Mouse (Mus musculus) activated CD4-positive, CD25-positive, alpha-beta regulatory T cell, adult 4 months (primary cell): Measurements from ENCODE around the gene Ykt6. TPM values are rescaled to one million over a fixed set of nuclear protein-coding genes. Genes with fewer than 3 reads are reported as not detected.
"Not testable (repeated sequence)": the region's sequence is repeated elsewhere in the genome, so short reads cannot be mapped to it uniquely, and the experiment has no call there.

ENCODE experiments used
- ATAC-seq: one replicate; pipeline ENCODE4 v1.8.0; 2017
- polyA plus RNA-seq, 2 experiments: library from polyadenylated mRNA; unstranded; fragments of 100-300 nt; shearing (Covaris generic); gene quantifications; one replicate each; pipeline ENCODE4 v1.2.1; 2017

Ykt6 gene
- polyA plus RNA-seq, 2 experiments from 2014 or later = 25.6 to 26.7 TPM

DNA sequence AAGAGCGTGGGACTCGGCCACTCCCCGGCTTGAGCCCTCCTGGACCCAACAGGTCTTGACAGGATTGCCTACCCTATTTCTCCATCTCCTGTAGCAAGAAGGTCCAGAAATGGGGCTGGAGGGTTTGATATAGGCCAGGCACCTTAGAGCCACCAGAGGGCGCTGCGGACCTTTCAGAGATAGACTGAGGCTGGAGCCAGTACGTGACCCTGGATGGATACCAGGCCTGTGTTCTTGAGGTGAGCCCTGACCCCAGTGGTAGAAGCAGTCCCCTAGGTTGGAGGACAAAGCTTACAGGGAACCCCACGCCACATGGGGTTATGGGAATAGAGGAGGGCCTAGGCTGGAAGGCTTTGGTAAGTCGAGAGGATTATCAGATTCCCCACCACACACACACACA is 40.5 kb downstream of the Ykt6 start:
- ATAC-seq = no peak

- ATAC-seq = no peak
Measured at GRCm38 (mm10) chr11:5998472-5998871, 43.0 kb downstream of the Ykt6 start.

DNA sequence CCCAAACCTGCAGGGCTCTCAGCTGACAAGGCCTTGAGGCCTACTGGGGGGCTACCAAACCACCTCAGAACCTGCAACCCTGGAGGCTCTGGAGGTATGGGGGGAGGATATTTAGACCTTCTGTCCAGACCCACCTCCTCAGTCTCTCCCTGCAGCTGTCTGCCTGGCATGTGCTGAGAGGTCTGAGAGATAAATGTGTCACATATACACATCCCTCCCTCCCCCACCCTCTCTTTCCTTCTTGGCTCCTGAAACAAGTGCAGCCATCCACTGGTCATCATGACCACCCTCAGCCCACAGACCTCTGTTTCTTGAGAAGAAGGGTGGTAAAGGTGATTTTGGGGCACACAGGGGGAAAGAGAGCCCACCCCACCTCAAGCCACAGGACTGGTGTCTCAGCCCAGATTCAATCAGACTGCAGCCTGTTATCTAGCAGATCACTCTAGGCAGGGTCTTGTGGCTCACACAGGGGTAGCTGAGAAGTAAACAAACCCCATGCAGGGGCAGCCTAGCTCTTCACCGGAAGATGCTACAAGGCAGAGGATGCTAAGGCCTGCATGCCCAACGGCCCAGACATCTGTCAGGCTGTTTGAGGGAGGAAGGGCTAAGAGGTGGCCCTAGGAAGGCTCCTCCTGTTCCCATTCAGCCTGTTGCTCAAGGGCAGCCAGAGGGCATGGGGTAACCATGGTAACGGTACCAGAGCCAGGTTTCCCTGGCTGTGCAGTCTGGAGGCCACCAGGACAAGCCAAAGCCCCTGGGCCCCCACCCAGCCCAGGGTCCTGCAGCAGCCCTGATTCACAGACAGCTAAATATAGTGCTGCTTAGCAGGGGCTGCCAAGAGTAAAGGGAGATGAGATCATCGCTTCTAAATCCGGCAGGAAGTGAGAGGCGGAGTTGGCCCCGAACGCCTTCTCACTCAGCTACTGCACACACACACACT is 44.6 kb downstream of the Ykt6 start:
- ATAC-seq = peak; percentile 77

DNA sequence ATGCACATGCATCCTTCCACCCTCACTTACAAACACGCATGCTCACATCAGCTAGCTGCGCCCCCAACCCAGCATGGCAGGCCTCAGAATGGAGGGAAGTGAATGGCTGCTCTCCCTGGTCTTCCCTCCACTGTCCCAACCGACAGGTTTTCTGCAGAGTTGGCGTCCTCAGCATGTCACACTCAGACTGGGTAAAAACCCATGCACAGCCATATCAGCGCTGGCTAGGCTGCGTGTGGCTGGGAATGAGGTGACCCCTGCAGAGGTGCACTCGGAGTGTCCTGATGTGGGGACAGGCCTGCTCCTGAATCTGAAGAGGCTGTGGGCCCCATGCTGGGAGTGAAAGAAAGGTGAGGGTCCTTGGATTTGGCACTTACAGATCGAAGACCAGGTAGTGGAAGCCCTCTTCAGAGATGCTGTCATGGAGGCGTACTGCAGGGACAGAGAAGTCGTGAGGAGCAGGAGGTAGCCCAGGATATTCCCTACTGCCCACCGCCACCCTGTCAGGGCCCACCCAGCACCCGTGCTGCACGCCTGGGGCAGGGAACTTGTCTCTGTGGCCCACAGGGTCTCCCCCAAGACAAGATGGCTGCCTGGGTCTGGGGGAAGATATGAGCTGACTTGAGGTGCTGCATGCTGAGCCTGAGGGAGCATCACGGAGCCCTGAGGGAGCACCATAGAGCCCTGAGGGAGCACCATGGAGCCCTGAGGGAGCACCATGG is 45.6 kb downstream of the Ykt6 start:
- ATAC-seq = no peak

- no peak for ATAC-seq
Measured at GRCm38 (mm10) chr11:6001981-6002649, 46.6 kb downstream of the Ykt6 start.

- ATAC-seq = no peak
Measured at GRCm38 (mm10) chr11:6003046-6003639, 47.6 kb downstream of the Ykt6 start.

DNA sequence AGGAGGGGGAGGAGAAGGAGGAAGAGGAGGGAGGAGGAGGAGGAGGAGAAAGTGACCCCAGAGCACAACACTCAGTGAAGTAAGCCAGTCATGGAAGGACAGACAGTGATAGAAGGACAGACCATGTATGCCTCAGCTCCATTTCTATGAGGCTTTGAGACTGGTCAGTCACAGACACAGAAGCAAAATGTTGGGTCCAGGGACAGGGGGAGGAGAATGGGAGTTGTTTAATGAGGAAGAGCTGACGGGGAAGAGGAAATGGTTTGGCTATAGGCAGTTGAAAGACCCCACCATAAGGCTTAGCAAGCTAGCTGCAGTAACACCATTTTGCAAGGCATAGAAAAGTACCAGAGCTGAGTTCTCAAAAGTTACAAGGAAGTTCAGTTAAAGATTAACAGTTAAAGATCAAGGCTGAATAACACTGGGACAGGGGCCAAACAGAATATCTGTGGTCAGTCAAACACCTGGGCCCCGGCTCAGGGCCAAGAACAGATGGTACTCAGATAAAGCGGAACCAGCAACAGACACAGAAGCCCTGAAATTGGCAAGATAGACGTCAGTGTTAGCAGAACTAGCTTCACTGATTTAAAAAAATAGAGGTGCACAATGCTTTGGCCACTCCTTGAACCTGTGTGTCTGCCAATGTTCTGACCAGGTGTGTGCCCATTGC is 50.0 kb downstream of the Ykt6 start:
- ATAC-seq = peak; percentile 29

DNA sequence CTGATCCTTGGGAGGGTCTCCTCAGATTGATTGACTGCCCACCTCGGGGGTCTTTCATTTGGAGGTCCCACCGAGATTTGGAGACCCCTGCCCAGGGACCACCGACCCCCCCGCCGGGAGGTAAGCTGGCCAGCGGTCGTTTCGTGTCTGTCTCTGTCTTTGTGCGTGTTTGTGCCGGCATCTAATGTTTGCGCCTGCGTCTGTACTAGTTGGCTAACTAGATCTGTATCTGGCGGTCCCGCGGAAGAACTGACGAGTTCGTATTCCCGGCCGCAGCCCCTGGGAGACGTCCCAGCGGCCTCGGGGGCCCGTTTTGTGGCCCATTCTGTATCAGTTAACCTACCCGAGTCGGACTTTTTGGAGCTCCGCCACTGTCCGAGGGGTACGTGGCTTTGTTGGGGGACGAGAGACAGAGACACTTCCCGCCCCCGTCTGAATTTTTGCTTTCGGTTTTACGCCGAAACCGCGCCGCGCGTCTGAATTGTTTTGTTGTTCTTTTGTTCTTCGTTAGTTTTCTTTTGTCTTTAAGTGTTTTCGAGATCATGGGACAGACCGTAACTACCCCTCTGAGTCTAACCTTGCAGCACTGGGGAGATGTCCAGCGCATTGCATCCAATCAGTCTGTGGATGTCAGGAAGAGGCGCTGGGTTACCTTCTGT is 51.0 kb downstream of the Ykt6 start:
- ATAC-seq = not testable (repeated sequence)

DNA sequence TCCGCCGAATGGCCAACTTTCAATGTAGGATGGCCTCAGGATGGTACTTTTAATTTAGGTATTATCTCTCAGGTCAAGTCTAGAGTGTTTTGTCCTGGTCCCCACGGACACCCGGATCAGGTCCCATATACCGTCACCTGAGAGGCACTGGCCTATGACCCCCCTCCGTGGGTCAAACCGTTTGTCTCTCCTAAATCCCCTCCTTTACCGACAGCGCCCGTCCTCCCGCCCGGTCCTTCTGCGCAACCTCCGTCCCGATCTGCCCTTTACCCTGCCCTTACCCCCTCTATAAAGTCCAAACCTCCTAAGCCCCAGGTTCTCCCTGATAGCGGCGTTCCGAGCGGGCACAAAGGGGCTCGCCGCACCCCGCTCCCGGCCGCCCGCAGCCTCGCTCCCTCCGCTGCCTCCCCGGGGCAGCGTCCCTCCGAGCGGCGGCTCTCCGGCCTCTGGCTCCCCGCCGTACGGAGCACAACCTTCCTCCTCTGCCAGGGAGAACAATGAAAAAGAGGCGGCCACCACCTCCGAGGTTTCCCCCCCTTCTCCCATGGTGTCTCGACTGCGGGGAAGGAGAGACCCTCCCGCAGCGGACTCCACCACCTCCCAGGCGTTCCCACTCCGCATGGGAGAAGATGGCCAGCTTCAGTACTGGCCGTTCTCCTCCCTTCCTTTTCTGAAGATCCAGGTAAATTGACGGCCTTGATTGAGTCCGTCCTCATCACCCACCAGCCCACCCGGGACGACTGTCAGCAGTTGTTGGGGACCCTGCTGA is 51.7 kb downstream of the Ykt6 start:
- ATAC-seq = not testable (repeated sequence)

DNA sequence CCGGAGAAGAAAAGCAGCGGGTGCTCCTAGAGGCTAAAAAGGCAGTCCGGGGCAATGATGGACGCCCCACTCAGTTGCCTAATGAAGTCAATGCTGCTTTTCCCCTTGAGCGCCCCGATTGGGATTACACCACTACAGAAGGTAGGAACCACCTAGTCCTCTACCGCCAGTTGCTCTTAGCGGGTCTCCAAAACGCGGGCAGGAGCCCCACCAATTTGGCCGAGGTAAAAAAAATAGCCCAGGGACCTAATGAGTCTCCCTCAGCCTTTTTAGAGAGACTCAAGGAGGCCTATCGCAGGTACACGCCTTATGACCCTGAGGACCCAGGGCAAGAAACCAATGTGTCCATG is 52.3 kb downstream of the Ykt6 start:
- not testable (repeated sequence) for ATAC-seq

- ATAC-seq = not testable (repeated sequence)
Measured at GRCm38 (mm10) chr11:6010751-6011482, 55.4 kb downstream of the Ykt6 start.

DNA sequence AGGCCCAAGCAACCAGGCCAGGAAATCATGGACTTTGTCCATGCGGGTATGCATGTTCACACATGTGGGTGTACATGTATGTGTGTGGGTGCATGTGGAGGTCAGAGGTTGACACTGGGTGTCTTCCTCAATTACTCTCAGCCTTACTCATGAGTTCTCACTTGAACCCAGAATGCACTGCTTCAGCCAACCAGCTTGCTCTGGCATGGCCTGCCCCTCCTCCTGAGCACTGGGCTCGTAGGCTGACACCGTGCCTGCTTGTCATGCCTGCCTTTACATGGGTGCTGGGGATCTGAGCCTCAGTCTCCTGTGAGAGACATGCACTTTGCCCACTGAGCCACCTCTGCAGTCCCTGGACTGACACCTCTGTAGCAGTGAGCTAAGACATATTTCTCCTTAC is 56.4 kb downstream of the Ykt6 start:
- no peak for ATAC-seq

- ATAC-seq = no peak
Measured at GRCm38 (mm10) chr11:6013359-6013758, 57.9 kb downstream of the Ykt6 start.

- no peak for ATAC-seq
Measured at GRCm38 (mm10) chr11:6015011-6015431, 59.5 kb downstream of the Ykt6 start.

- no peak for ATAC-seq
Measured at GRCm38 (mm10) chr11:6016368-6016767, 60.9 kb downstream of the Ykt6 start.

- ATAC-seq = no peak
Measured at GRCm38 (mm10) chr11:6016797-6017395, 61.4 kb downstream of the Ykt6 start.
